In the genomic region with DNA sequence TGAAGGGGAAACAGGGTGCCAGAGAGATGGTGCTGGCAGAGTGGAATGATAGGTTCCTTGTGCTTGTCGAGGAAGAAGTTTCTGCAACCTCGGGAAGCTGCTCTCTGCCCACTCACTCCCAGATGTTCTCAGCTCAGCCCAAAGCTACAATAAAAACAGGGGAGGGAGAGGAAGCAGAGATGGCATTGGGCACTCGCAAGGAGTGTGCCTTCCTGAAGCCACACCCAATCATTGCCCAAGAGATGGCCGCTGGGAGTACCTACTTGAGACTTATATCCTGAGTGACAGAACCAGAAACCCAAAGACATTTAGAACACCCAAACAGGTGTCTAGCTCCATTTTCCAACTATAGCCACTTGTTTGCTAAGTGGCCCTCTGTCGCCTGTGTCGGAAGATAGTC, we compare ENCODE assay signal across 16 mouse cellular contexts. TPM values are rescaled to one million over a fixed set of nuclear protein-coding genes. Genes with fewer than 3 reads are reported as not detected.
"Had no signal": no experiment of that assay in that cellular context is flagged by ENCODE, and none has a peak within 500 bp of the region (broad histone marks: within the 10 kb centered on the region; RNA-seq: fewer than 3 reads in every experiment).

No protein-coding gene starts in this region.

- ATAC-seq: hindbrain, embryonic 16.5 days; inflammation-experienced regulatory T-cells, adult 6 months; intestine, embryonic 15.5 days; intestine, postnatal 0 days; liver, embryonic 12.5 days had no signal

- DNase-seq: gastrocnemius, postnatal 14 days; gastrocnemius, postnatal 36 days; heart, adult 2 months; heart, postnatal 10 days; heart, postnatal 4 days; kidney, adult 18-20 months; kidney, adult 8-10 months; kidney, postnatal 10 days; kidney, postnatal 25 days; kidney, postnatal 4 days had no signal

RNA-seq across cellular contexts. Expression of a gene that starts 48.7 kb away (rescaled TPM):
- total RNA-seq: gastrocnemius, postnatal 36 days; heart, adult 2 months; heart, postnatal 10 days; heart, postnatal 25 days; heart, postnatal 4 days had no signal
